Mouse (Mus musculus): ENCODE results near the gene Flt3l.
"Not testable (repeated sequence)": the region's sequence is repeated elsewhere in the genome, so short reads cannot be mapped to it uniquely, and the experiment has no call there.

The Flt3l gene

GRCm38 (mm10) chr7:45145460-45145859, 9.2 kb upstream of the Flt3l start:
- no peak for DNase-seq (ENCODE audit: low spot score in 2 of 2)

- DNase-seq (ENCODE audit: low spot score in 2 of 2): no peak
Observed at GRCm38 (mm10) chr7:45144368-45145174, 8.3 kb upstream of the Flt3l start.

- DNase-seq (ENCODE audit: low spot score in 2 of 2): no peak
Observed at GRCm38 (mm10) chr7:45141914-45142313, 5.7 kb upstream of the Flt3l start.

GRCm38 (mm10) chr7:45141319-45141718, 5.1 kb upstream of the Flt3l start:
- no peak for DNase-seq (ENCODE audit: low spot score in 2 of 2)

GRCm38 (mm10) chr7:45139904-45140723, 3.9 kb upstream of the Flt3l start:
- no peak for DNase-seq (ENCODE audit: low spot score in 2 of 2)

GRCm38 (mm10) chr7:45138403-45138802, 2.2 kb upstream of the Flt3l start:
- DNase-seq (ENCODE audit: low spot score in 2 of 2): no peak

GRCm38 (mm10) chr7:45137171-45138006, 1.2 kb upstream of the Flt3l start:
- DNase-seq (ENCODE audit: low spot score in 2 of 2): no peak

GRCm38 (mm10) chr7:45135370-45135769, 862 bp downstream of the Flt3l start:
- no peak for DNase-seq (ENCODE audit: low spot score in 2 of 2)

- DNase-seq (ENCODE audit: low spot score in 2 of 2): no peak
Observed at GRCm38 (mm10) chr7:45134544-45135026, 1.6 kb downstream of the Flt3l start.

GRCm38 (mm10) chr7:45133446-45134159, 2.6 kb downstream of the Flt3l start:
- no peak for DNase-seq (ENCODE audit: low spot score in 2 of 2)

- no peak for DNase-seq (ENCODE audit: low spot score in 2 of 2)
Observed at GRCm38 (mm10) chr7:45131850-45132249, 4.4 kb downstream of the Flt3l start.

GRCm38 (mm10) chr7:45129776-45130512, 6.3 kb downstream of the Flt3l start:
- DNase-seq (ENCODE audit: low spot score in 2 of 2): no peak

- DNase-seq (ENCODE audit: low spot score in 2 of 2): no peak
Observed at GRCm38 (mm10) chr7:45129318-45129717, 6.9 kb downstream of the Flt3l start.

- DNase-seq (ENCODE audit: low spot score in 2 of 2): peak; percentile 97
Observed at GRCm38 (mm10) chr7:45128624-45129246, 7.5 kb downstream of the Flt3l start, which contains the start of gene Rpl13a. TSS of gene Rpl13a (minus strand) at chr7:45128761.

- no peak for DNase-seq (ENCODE audit: low spot score in 2 of 2)
Observed at GRCm38 (mm10) chr7:45127700-45128224, 8.5 kb downstream of the Flt3l start.

GRCm38 (mm10) chr7:45126844-45127699, 9.2 kb downstream of the Flt3l start:
- DNase-seq (ENCODE audit: low spot score in 2 of 2): no peak

GRCm38 (mm10) chr7:45126147-45126843, 9.9 kb downstream of the Flt3l start:
- no peak for DNase-seq (ENCODE audit: low spot score in 2 of 2)

GRCm38 (mm10) chr7:45125649-45126048, 10.6 kb downstream of the Flt3l start:
- not testable (repeated sequence) for DNase-seq (ENCODE audit: low spot score in 2 of 2)

All from frontal cortex, postnatal 25 days (tissue).